Mouse (Mus musculus) heart, embryonic 16.5 days (tissue): ENCODE measurements around the gene Jund. TPM values are rescaled to one million over a fixed set of nuclear protein-coding genes. Genes with fewer than 3 reads are reported as not detected.

Experiments
- ATAC-seq: fragments of 200-750 bp; cut with Nextera tagmentation; replicated peaks from 2 replicates; pipeline ENCODE4 v1.8.0; 2017; ENCODE audit warnings: moderate number of reproducible peaks; ENCODE audit not compliant: insufficient read depth, low FRiP score; ENCODE audit errors: extremely low read depth
- H3K27ac ChIP-seq: fragments of 300-500 bp; sonication (generic); 2 replicates; pipeline ENCODE4 v1.5.1; 2014; ENCODE audit warnings: mild to moderate bottlenecking, low read length, control low read depth, moderate library complexity
- H3K27me3 ChIP-seq: fragments of 300-500 bp; sonication (generic); 2 replicates; pipeline ENCODE4 v1.6.1; 2014; ENCODE audit warnings: low read length, mixed read lengths; ENCODE audit not compliant: control insufficient read depth, insufficient read depth
- H3K36me3 ChIP-seq: fragments of 300-500 bp; sonication (generic); 2 replicates; pipeline ENCODE4 v1.6.1; 2014; ENCODE audit not compliant: control insufficient read depth, insufficient read depth
- H3K4me1 ChIP-seq: fragments of 300-500 bp; sonication (generic); 2 replicates; pipeline ENCODE4 v1.6.1; 2014; ENCODE audit warnings: low read length, mixed read lengths; ENCODE audit not compliant: control insufficient read depth, insufficient read depth
- H3K4me2 ChIP-seq: fragments of 300-500 bp; sonication (generic); 2 replicates; pipeline ENCODE4 v1.6.1; 2014; ENCODE audit warnings: low read depth, mild to moderate bottlenecking, control low read depth, low read length
- H3K4me3 ChIP-seq: fragments of 300-500 bp; sonication (generic); 2 replicates; pipeline ENCODE4 v1.5.1; 2014; ENCODE audit warnings: mild to moderate bottlenecking, control low read depth, low read length
- H3K9ac ChIP-seq: fragments of 300-500 bp; sonication (generic); 2 replicates; pipeline ENCODE4 v1.6.1; 2014; ENCODE audit warnings: low read length, control low read depth
- H3K9me3 ChIP-seq: fragments of 300-500 bp; sonication (generic); replicated peaks from 2 replicates; pipeline ENCODE4 v1.6.1; 2016; ENCODE audit warnings: low read length; ENCODE audit not compliant: control insufficient read depth
- WGBS: fragments of 180-500 bp; shearing (Covaris S2); extraction: QIAGEN DNeasy Blood & Tissue Kit; methylation state at CpG from one replicate; pipeline ENCODE4 v1.1.7; 2014; 5-methylcytosine and 5-hydroxymethylcytosine counted together
- polyA plus RNA-seq: library from polyadenylated mRNA; unstranded; fragments of >200 nt; fragmentation: Nextera tagmentation; extraction: Ambion mirVana; gene quantifications from 2 replicates; pipeline ENCODE4 v1.2.1, GENCODE M21; 2015

The Jund gene
- polyA plus RNA-seq, 1 experiment from 2014 or later = 58.7 TPM

DNA sequence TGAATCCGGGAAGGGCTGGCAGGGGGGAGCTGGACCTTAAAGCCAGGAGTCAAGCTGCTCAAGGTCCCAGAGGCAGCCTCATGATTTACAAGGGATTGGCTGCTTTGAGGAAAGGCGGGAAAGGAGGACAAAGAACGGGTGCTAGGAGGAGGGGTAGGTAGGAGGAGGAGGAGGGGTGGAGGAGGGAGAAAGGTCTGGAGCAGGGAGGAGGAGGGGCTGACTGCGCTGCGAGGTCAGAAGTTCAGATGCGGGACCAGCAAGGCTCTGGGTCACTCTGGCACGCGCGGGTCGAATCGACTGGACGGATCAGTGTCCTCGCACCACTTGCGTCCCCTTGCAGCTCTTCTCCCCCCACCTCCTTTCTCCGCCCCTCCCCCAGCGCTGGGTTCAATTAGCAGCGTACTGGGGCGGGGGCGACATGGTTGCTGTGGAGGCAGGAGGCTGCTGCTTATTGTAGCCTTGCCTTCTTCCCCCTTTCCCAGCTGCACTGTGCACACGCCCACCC, 7.0 kb upstream of the Jund start:
- ATAC-seq = no peak
- H3K4me3 ChIP-seq = peak overlapping the region; percentile 39
- no peaks in the 10 kb centered on the region for H3K27me3 ChIP-seq
- 5% methylated on average over 20 of the region's 20 CpGs for WGBS
- peak overlapping the region; percentile 65 for H3K4me2 ChIP-seq
- H3K9me3 ChIP-seq = no peaks in the 10 kb centered on the region
- peaks cover 41% of the 10 kb centered on the region for H3K4me1 ChIP-seq
- H3K36me3 ChIP-seq = no peaks in the 10 kb centered on the region
- peak overlapping the region; percentile 68 for H3K9ac ChIP-seq
- H3K27ac ChIP-seq = no peak overlapping the region

DNA sequence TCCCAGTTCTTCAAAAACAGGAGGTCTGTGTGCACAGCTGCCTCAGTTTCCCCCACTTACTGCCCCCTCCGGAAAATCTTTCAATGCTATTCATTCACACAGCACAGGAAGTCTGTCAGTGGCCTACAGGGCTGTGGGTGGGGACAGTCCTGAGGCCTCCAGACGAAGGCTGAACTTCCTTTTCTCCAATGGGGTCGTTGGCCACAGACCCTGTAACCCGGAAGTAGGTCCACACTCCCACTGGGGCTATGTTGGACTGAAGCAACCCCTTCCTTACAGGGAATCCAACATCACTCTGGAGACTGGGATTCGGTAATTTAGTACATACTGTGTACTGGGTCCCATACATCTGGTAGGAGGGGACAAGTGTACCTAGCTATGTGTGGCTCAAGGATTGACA, 5.1 kb upstream of the Jund start:
- Histone ChIP-seq H3K36me3 (no peaks in the 10 kb centered on the region), H3K9me3 (no peaks in the 10 kb centered on the region), H3K4me2 (no peak overlapping the region), H3K27ac (no peak overlapping the region), H3K27me3 (no peaks in the 10 kb centered on the region), H3K9ac (no peak overlapping the region), H3K4me1 (peaks cover 46% of the 10 kb centered on the region), H3K4me3 (no peak overlapping the region)
- 57% methylated on average over 5 of the region's 5 CpGs for WGBS
- no peak for ATAC-seq

DNA sequence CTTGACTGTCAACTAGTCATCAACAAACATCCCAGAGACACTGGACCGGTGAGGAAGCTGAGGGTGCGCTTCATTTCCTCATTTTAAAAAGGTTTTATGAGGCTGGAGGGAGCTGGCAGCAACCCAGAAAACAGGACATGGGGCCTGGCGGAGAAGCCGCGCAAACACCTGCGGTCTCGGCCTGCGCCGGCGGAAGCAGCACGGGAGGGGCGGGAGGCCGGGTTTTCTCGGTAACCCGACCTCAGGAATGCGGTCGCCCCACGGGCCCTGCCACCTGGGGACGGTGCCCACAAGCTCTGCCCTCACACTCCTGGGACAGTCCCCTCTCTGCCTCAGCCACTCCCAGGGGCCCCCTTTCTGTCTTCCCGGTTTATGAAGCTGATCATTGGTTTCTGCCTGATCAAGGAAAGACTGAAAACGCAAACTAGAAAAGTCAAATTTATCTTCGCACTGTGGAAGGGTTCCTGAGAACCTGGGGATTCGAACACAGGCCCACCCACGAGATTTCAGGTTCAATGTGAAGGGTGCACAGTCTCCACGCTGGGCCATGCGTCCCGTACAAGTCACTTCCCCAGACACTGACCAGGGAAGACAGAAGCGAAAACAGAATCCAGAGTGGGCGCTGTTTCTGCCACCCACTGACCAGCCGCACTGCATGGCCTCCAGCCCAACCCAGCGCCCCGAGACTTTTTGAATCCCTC, 3.3 kb upstream of the Jund start:
- Histone ChIP-seq H3K27me3 (no peaks in the 10 kb centered on the region), H3K9me3 (no peaks in the 10 kb centered on the region), H3K27ac (peak overlapping the region; percentile 97), H3K36me3 (no peaks in the 10 kb centered on the region), H3K4me1 (peaks cover 44% of the 10 kb centered on the region), H3K4me3 (no peak overlapping the region), H3K4me2 (peak overlapping the region; percentile 23), H3K9ac (peak overlapping the region; percentile 74)
- no peak for ATAC-seq
- 38% methylated on average over 32 of the region's 32 CpGs for WGBS

DNA sequence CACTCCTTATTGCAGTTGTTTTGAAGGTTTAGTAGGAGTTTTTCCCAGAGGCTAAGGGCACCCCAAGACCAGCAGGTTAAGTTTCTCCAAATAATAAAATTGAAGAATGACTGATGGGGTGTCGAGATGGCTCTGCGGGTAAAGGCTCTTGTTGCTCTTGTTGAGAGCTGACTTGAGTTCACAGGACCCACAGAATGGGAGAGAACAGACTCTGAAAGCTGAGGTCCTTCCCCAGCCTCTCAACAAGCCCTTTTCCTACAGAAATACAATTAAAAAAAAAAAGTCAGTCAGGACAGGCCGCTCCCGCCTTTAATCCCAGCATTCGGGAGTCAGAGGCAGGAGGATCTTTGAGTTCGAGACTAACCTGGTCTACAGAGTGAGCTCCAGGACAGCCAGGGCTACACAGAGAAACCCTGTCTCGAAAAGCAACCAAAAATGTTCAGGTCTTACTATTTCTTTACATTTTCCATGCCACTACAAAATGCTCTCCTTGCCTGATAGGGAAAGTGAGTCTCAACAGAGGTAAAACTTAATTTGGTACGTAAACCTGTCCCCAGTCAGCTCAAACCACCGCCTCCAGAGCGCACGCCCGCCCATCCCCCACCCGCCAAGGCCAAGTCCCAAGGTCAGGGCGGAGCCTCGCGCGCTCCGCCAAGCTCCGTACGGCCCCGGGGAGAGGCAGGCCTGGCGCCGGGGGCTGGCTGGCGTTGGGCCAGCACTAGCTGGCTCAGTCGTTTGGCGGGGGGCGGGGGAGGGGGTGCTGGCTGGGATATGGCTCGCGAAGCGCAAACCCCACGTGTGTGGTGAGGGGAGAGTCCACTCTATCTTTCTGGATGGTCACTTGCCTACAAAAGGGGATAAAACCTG, 2.5 kb upstream of the Jund start:
- Histone ChIP-seq H3K27me3 (no peaks in the 10 kb centered on the region), H3K36me3 (0 out of 2 replicates have a peak, but pooled peaks cover 2% of the 10 kb centered on the region), H3K27ac (peak overlapping the region; percentile 97), H3K4me2 (peak overlapping the region; percentile 62), H3K4me3 (peak overlapping the region; percentile 27), H3K9me3 (no peaks in the 10 kb centered on the region), H3K9ac (peak overlapping the region; percentile 74), H3K4me1 (peaks cover 49% of the 10 kb centered on the region)
- peak; percentile 11 for ATAC-seq
- 3% methylated on average over 31 of the region's 31 CpGs for WGBS

DNA sequence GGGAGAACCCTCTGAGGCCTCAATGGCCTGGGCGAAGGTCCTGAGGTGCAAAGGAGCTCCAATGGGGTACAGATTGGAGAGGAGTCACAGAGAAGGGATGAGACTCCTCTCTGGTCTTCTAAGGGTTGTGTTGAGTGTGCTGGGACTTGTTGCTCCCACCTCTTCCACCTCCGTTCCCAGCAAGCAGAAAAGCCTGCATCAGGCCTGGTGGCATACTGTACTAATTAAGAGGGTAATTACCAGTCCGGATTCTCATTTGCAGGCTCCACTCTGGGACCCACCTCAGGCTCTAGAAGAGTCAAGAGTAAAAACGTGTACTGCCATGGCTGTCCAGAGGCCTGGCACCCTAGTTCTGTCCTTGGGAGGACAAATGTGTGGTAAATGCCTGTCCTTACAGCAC, 1.8 kb upstream of the Jund start:
- Histone ChIP-seq H3K27me3 (no peaks in the 10 kb centered on the region), H3K4me1 (peaks cover 49% of the 10 kb centered on the region), H3K27ac (peak overlapping the region; percentile 97), H3K4me2 (peak overlapping the region; percentile 62), H3K4me3 (no peak overlapping the region; the same call in 1 of the 2 replicates), H3K36me3 (0 out of 2 replicates have a peak, but pooled peaks cover 2% of the 10 kb centered on the region), H3K9me3 (no peaks in the 10 kb centered on the region), H3K9ac (peak overlapping the region; percentile 74)
- no peak for ATAC-seq
- 42% methylated on average over 4 of the region's 4 CpGs for WGBS

DNA sequence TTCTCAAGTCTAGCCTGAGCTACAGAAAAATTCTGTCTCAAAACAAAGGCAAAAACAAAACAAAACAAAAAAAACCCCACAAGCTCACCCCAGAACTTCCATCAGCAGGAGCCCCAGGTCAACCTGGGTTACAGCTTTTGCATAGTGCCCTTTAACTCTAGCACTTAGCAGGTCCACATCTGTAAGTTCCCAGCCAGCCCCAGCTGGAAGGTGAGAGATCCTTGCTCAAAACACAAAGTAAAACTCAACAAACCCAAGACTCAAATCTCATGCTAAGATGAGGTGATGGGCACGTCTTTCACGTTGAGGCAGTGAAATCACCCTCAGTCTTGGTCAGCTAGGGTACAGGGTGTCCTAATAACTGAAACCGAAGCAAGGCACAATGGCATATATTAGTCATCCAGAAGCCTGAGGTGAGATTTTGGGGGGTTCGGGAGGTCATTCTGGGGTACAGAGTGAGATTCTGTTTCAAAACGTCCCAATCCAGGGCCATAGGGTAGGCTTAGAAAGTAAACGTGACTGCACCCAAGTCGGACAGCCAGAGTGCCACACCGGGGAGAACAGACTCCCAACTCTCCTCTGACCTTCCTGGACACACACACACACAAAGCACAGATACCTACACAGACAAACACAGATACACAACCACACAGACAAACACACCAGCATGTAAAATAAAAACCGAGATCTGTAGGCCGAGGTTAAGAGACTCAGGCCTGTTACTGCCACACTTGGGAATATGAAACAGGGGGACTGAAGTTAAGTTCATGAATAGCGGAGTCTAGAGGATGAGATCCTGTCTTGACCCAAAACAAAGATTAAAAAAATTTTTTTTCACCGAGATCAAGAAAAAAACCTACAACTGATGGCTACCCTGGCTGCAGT, 1.1 kb upstream of the Jund start:
- no peak for ATAC-seq
- H3K36me3 ChIP-seq = 0 out of 2 replicates have a peak, but pooled peaks cover 2% of the 10 kb centered on the region
- H3K4me3 ChIP-seq = peak overlapping the region; percentile 60
- no peaks in the 10 kb centered on the region for H3K27me3 ChIP-seq
- peaks cover 50% of the 10 kb centered on the region for H3K4me1 ChIP-seq
- peak overlapping the region; percentile 74 for H3K9ac ChIP-seq
- H3K9me3 ChIP-seq = no peaks in the 10 kb centered on the region
- H3K27ac ChIP-seq = peak overlapping the region; percentile 97
- WGBS = 61% methylated on average over 12 of the region's 12 CpGs
- peak overlapping the region; percentile 73 for H3K4me2 ChIP-seq

DNA sequence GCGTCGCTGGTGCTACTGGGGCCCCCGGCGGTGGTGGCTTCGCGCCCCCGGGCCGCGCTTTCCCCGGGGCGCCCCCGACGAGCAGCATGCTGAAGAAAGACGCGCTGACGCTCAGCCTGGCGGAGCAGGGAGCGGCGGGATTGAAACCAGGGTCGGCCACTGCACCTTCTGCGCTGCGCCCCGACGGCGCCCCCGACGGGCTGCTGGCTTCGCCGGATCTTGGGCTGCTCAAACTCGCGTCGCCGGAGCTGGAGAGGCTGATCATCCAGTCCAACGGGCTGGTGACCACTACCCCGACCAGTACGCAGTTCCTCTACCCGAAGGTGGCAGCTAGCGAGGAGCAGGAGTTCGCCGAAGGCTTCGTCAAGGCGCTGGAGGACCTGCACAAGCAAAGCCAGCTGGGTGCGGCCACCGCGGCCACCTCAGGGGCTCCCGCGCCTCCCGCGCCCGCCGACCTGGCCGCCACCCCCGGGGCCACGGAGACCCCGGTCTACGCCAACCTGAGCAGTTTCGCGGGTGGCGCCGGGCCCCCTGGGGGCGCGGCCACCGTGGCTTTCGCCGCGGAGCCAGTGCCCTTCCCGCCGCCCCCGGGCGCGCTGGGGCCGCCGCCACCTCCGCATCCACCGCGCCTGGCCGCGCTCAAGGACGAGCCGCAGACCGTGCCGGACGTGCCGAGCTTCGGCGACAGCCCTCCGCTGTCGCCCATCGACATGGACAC, 526 bp downstream of the Jund start:
- ATAC-seq = peak; percentile 0
- Histone ChIP-seq H3K36me3 (0 out of 2 replicates have a peak, but pooled peaks cover 2% of the 10 kb centered on the region), H3K4me2 (peak overlapping the region; percentile 73), H3K9me3 (no peaks in the 10 kb centered on the region), H3K9ac (peak overlapping the region; percentile 99), H3K4me3 (peak overlapping the region; percentile 88), H3K27me3 (no peaks in the 10 kb centered on the region), H3K27ac (peak overlapping the region; percentile 99), H3K4me1 (peaks cover 46% of the 10 kb centered on the region)
- under 1% methylated on average over 87 of the region's 89 CpGs for WGBS
